Mouse (Mus musculus) gastrocnemius, adult 8-10 months (tissue): ENCODE measurements at regions not wholly inside any gene's neighbourhood (a gene's known extent, or its start where the extent isn't known, plus 50 kb on each side); places are given as distances from the start of the nearest gene placed in this dataset.

ENCODE experiments used
- DNase-seq, 2 experiments: peaks; one replicate each; pipeline ENCODE4 v3.0.0; 2022; ENCODE audit warnings: low spot score in 2 of 2

DNA sequence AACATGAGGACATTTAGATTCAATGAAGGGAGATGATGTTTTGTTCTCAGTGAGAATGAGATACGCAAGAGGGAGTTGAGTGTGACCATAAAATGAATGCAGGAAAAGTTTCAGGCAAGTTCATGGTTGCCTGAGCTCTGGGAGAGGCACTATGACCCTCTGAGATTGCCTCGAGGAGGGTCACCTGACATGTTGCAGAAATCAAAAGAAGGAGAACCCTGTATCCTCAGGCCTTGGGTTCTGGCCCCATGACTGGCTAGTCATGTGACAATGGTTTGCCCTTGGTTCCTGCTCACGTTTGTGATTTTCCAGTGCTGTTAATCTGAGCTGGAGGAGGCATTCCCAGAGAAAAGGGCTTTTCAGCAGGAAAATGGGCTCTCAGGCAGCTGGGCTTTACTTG lies 98.9 kb downstream of the Mab21l3 start:
- no peak for DNase-seq

DNA sequence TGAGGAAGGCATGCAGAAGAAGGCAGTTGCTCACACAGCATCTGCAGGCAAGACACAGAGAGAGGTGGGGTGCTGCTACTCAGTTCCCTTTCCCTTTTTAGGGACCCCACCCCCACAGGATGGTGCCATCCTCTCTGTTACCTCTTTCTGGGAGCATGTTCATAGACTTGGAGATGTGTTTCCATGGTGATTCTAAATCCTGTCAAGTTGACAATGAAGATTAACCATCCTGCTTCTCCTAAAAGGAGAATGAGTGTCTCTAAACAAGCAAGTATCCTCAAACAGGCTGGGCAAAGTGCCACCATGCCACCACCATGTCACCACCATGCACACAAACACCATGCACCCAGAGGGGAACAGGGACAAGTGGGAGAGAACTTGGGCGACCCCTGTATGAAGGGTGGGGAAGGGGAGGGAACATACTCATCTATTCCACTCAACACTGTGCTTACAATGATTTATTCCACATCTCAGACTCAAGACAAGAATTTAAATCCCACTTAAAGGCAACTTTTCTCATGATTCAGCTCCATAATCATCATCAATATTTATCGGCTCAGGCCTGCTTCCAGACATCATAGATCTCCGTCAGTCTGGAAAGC lies 99.6 kb downstream of the Mab21l3 start:
- DNase-seq, result no peak

DNA sequence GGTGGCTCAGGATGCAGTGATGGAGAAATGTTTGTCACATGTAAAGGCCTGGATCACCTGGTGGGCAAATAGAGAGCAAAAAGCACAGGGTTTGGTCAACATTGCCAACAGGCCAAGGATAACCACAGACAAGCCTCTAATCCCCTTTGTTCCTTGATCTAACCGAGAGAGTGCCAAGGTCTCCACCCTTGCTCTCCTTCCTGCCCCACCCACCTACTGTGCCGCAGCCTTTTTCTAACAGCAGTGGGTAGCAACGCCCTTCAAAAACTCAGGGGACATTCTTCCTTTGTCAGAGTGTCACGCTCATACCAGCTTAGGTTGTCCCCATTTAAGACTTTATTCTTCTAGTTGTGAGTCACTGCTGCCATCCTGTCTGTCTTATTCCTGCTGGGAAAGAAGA lies 100.6 kb downstream of the Mab21l3 start:
- DNase-seq, result no peak

DNA sequence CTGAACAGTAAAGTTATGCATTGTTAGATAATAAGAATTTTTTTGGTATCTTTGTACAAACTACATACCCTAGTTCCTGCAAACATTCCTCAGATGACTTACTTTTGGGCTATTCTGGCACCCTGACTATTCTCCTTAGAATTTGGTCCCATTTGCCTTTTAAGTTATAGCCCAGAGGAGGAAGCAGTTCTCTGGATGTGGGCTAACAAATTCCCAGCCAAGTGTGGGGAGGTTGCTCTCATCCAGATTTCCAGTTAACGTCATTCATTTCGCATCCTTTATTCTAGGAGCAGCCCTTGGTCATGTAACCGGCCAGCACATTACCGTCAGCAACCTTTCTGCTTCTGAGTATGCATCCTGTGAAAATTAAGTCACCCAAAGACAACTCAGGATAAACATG lies 107.9 kb downstream of the Mab21l3 start:
- no peak for DNase-seq

DNA sequence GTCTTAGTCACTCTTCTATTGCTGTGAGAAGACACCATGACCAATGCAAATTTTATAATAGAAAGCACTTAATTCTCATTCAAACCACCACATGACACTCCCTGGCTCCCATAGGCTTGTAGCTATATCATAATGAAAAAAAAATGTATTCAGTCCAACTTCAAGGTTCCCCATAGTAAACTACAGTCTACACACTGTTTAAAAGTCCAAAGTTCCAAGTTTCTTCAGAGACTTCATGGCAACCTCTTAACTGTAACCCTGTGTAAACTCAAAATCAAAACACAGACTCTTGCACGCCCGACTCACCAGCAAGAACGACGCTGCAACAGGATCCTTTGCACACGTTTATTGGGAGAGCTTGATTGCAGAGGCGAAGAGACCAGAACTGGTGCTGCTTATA lies 111.6 kb downstream of the Mab21l3 start:
- no peak for DNase-seq

DNA sequence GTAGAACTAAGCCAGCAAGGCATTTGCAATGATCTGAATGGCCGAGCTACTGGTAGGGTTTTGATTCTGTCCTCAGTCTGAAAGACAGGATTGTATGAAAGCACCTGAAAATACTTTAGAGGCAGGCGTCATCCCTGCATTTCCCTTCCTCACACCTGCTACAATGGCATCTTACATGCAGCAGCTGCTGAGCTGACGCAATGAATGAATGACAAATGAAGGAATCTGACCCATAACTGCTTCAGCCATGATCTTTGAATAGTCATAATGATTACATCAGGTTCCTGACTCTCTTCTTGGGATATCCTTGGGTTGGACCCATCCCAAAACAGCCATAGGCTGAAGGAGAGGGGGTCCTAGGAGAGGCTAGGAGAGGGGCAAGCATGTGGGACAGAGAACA lies 119.7 kb downstream of the Mab21l3 start:
- DNase-seq, result no peak

DNA sequence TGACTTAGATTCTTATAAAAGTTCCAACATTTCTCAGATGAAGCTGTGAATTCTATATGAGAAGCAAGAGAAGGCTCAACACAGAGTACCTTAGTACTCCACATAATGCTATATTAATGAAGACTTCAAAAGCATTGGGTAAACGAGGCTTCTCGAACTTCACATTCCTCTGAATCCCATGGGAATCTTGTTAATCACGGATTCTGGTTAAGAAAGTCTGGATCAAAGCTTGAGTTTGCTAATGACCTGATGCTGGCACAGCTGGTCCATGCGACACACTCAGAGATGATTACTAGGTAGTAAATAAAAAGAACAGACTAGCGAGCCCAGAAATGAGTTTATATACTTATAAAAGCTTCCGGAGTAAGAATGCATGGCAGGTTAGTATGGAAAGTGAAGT lies 118.4 kb upstream of the Atp1a1 start:
- DNase-seq, result no peak

DNA sequence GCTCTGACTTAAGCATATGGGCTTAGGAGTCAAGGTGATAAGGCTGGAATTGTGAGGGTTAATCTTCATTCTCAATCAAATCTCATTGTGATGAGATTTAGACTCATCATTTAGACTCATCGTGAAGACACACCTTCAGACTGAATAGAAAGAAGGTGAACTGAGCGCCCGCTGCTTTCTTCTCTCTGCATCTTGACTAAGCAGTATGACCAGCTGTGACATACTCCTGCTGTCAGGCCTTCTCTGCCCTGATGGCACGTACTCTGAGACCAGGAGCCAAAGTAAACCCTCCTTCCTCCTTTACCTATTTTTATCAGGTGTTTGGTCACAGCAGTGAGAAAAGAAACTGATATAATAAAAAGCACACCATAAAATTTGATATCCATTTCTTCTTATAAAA lies 117.5 kb upstream of the Atp1a1 start:
- DNase-seq, result no peak

DNA sequence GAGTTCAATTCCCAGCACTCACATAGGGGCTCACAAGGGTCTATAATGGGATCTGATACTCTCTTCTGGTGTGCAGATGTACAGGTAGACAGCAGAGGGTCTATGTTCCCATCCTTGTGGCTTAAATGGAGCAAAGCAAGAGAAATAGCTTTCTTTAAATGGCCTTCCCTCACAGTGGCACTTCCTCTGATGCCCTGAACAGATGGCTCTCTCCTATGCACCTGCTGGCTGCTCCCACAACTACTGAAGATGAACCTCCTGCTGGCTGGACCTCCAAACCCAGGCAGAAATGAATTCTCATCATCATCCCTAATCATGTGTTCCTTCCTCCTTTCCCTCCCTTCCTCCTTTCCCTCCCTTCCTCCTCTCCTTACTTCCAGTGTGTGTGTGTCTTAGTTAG lies 110.9 kb upstream of the Atp1a1 start:
- DNase-seq, result no peak

DNA sequence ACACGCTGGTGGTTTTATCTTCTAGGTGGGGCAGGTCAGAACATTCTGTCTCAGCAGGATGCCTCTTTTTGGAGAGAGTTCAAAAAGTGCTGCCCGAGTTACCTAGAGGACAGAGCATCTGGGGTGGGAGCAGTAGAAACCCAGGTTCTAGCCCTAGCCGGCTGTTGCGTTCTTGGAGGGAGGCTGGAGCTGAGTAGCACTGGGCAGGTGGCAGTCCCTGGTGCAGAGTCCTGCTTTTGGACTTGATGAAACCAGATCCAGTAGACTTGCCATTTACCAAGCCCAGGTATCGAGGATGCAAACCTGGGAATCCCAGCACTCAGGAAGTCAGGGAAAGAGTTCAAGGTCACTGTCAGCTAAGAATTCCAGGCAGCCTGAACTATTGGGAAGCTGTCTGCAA lies 110.3 kb upstream of the Atp1a1 start:
- no peak for DNase-seq

DNA sequence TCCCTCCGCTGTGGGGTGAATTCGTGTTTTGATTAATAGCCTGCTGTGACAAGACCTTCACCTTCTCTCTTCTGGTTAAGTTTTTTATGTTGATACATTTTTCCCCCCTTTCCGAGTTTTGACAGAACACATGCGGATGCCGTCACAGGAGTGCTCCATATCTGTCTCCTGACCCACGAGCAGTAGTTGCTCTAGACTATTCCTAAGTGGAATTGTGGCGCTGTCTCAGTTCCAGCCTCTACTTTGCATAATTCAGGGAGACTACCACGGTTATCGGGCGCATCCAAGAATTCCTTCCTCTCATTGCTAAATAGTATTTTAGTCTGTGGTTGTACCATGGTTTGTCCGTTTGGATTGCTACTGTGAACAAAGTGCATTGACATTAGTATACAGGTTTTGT lies 109.2 kb upstream of the Atp1a1 start:
- DNase-seq, result no peak

DNA sequence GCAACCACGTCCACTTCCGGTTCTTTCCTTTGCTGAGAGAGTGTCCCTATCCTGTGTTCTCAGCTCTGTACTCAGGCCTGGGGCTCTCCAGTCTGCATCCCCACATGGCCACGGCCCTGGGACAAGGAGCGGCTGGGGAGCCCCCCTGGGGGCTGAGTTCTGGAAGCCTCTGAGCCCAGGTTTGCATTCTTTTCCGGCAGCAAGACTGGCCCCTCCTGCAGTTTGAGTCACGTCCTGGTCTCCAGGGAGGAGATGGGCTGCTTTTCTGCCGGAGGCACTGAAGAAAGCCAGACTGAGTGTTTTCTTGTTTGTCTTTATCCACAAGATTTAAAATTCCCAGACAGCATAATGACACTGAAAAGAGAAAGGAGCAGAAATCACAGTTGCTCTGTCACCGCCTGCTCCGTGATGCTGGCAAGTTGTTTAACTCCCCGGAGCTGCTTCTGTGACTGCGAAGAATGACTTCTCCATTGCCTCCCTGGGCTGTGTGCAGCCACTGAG lies 108.7 kb upstream of the Atp1a1 start:
- peak; percentile 28 to 41 for DNase-seq

DNA sequence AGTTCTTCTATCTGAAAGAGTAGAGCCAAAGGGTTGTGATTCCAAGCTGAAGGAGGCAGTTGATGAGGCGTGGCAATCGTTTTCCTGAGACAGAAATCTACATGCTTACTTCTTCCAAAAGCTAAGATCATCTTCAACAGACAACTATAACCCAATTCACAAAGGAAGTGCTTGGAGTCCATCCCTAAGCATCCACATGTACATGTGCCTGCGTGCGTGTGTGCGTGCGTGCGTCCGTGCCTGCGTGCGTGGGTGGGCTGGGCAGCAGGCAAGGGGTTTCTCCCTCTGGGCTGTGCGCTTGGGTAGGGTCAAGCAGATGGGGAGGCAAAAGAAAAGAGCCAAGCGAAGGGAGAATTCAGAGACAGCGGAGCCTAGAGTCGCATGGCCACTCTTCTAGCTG lies 108.2 kb upstream of the Atp1a1 start:
- no peak for DNase-seq

DNA sequence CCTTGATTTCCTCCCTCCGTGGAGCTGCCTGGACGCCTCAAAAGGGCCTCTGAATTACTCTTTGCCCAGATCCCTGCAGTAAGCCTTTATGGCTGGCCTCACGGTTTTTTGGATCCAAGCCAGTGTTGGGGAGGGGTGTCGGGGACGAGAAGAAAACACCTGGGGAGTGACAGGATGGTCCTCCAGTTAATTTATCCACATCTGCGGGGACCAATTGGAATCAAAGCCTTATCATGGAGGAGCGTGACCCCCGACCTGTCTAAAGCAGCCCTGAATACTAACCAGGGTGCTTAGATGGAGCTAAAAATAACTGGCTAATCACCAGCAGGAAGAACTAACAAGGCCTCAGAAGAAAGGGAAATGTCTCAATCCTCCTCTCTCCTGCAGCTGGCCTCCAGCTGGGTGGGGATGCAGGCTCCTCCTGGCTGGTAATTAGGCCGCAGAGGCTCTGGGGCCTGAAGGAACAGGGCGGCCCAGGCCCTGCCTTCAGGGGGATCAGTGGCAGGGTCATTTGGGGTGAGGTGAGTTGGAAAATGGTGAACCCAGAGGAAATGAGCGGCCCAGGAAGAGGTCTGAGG lies 107.2 kb upstream of the Atp1a1 start:
- DNase-seq, result peak in 1 of 2 experiments; percentile 26

DNA sequence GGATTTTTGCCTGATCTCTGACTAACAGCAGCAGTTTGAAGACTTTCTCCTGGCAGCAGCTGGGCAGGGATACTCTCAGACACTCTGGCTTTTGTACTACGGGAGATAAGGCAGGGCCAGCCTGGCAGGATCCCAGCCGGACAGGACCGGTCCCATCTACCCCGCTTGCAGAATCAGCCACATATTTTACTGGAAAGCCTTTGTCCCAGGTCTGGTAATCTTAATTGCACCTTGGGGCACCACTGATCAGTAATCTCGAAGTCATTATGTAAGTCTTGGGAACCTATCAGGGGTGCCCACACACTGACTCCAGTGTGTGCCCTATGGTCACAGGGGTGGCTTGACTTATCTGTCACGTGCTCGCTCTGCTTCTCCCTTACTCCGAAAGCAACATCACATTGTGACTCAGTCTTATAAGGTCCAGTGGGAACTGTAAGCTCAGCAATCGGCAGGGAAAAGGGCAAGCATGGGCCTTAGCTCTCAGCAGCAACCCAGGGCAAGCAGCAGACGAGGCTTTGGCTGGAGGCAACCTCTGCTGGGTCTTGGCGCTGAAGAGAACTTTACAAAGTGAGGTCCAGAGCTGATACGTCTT lies 105.0 kb upstream of the Atp1a1 start:
- DNase-seq, result no peak

DNA sequence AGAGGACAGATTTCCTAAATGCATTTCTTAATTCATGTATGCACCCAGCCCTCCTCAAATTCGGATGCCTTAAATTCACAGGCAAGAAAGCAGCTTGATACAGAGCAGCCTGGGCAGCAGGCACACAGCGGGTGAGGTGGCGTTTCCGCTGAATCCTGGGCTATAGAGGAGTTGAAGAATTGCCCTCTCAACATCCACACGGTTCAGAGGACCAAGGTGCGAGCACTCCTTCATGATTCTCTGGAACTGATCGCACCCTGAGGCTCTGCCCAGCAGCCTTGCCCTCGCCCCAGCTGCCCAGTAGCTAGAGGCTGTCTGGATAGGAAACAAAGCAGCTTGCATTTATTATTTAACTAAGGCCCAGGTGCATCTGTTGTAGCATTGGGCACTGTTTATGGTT lies 104.3 kb upstream of the Atp1a1 start:
- DNase-seq, result no peak

DNA sequence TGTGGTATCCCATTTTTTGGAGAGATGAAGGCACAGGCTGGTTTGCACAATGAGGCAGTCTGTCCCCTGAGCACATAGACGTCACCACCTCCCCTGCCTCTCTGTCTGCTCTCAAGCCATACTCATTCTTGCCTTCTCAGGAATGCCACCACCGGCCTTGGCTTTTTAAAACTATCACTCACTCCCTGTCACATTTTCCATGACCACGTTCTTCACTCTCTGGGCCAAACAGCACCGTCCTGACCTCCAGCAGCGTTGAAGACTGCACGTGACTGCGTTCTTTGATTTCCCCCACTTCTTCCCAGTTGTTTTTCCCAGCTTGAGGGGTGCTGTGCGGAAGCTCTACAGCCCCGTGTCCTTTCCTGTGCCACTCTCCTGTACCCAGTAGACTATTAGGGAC lies 100.4 kb upstream of the Atp1a1 start:
- no peak for DNase-seq

DNA sequence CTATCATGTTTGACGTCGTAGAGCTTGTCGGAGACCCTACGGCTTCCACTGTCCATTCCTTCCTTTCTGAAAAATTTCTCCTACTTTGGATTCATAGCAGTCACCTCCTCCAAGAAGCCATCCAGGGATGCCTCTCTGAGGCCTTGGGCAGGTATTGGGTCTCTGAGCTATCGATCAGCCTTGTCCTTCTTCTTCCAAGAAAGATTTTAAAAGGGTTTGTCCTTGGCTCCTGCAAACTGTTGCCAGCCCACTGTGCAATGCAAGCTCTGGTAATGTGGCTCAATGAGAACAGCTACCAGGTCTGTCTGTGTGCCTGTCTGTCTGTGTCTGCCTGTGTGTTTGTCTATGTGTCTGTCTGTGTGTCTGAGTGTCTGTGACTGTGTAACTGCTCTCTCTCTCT lies 99.8 kb upstream of the Atp1a1 start:
- no peak for DNase-seq

DNA sequence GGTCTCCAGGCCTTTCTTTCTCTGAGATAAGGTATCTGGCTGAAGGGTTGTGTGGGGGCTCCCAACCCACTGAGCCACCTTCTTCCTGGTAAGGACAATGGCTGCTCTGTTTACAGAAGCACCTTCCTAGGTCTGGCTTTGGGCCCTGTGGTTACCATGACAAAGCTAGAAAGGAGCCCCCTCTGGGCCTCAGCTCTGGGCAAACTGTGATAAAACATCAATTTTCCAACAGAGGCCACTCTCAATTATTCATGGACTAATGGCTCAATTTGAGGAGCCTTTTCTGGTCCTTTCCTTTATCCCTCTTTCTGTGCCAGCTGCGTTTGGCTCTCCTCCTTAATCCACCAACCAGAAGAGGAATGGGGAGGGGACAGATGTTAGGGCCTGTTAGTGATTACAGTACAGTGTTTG lies 97.3 kb upstream of the Atp1a1 start:
- no peak for DNase-seq

DNA sequence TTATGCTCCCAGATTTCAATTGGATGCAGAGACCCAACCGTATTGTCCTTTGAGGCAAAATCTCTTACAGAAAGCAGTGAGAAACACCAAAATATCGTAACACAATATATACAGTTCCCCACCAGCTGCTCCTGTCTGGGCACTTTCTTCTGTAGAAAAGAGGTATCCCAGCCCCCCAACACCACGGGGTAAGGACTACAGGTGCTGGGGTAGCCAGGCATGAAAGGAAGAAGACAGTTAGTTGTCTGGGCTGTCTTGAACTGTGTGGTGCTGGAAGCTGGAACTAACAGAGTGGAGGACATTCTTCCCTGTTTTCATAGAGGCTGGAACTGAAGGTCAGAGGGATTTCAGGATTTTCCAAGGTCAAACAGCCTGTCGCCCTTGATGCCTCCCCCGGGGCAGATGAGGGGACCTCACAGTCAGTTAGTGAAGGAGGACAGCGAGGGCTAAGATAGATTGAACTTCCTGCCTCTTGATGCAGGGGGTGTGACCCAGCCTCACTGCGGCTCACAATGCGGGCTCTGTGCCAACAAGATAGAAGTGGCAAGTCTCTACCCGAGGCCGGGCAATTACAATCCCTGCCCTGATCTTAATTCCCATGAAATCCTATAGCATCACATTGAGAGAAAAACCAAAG lies 96.6 kb upstream of the Atp1a1 start:
- DNase-seq, result no peak

DNA sequence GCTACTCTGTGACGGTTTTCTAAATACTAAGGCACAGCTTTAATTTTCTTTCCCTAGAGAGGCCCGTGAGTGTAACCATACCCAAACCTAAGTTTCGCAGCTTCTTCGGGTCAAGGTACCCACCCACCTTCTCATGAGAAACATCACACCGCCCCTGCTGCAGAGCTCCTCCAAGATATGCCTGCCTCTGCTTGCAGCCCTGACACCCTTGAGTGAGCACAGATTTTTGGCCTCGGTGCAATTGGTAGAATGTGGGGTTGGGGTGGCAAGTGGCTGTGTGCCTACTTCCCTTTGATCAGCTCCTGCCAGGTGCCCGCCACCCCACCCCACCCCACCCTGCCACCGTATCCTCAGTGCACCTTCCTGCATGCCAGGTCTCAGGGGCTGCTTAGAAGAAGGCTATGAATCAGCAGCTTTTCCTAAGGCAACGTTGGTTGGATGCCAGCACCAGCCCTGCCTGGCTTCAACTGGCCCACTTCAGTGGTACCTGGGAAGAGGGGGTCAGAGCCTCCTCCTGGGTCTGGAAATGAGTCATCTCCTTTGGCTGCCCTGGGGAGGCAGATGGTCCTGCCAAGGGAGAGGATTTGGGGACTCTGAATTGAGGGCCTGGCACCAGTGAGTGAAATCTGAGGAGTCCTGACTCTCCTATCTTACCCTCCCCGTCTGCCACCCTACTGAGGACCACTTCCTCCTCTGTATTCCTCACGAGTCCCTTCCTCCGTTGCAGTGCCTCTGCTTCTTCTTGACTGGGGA lies 95.6 kb upstream of the Atp1a1 start:
- no peak for DNase-seq

DNA sequence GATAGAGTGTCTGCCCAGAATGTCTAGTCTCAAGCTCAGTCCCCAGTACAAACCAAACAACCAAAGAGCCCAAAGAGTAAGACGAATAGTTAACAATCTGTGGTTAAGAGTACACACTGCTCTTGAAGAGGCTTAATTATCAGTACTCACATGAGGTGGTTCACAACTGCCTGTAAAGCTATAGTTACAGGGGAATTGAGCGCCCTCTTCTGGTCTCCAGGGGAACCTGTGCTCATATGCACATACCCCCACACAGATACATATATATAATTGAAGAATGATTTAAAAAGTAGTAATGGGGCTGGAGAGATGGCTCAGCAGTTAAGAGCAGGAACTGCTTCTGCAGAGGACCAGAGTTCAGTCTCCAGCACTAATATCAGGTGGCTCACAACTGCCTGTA lies 92.3 kb upstream of the Atp1a1 start:
- no peak for DNase-seq
